Mouse (Mus musculus) heart, embryonic 16.5 days (tissue): ENCODE measurements around the gene Dscam. TPM values are rescaled to one million over a fixed set of nuclear protein-coding genes. Genes with fewer than 3 reads are reported as not detected.

Source experiments
- ATAC-seq: fragments of 200-750 bp; cut with Nextera tagmentation; replicated peaks from 2 replicates; pipeline ENCODE4 v1.8.0; 2017; ENCODE audit warnings: moderate number of reproducible peaks; ENCODE audit not compliant: insufficient read depth, low FRiP score; ENCODE audit errors: extremely low read depth
- H3K27ac ChIP-seq: fragments of 300-500 bp; sonication (generic); 2 replicates; pipeline ENCODE4 v1.5.1; 2014; ENCODE audit warnings: mild to moderate bottlenecking, low read length, control low read depth, moderate library complexity
- H3K27me3 ChIP-seq: fragments of 300-500 bp; sonication (generic); 2 replicates; pipeline ENCODE4 v1.6.1; 2014; ENCODE audit warnings: low read length, mixed read lengths; ENCODE audit not compliant: control insufficient read depth, insufficient read depth
- H3K36me3 ChIP-seq: fragments of 300-500 bp; sonication (generic); 2 replicates; pipeline ENCODE4 v1.6.1; 2014; ENCODE audit not compliant: control insufficient read depth, insufficient read depth
- H3K4me1 ChIP-seq: fragments of 300-500 bp; sonication (generic); 2 replicates; pipeline ENCODE4 v1.6.1; 2014; ENCODE audit warnings: low read length, mixed read lengths; ENCODE audit not compliant: control insufficient read depth, insufficient read depth
- H3K4me2 ChIP-seq: fragments of 300-500 bp; sonication (generic); 2 replicates; pipeline ENCODE4 v1.6.1; 2014; ENCODE audit warnings: low read depth, mild to moderate bottlenecking, control low read depth, low read length
- H3K4me3 ChIP-seq: fragments of 300-500 bp; sonication (generic); 2 replicates; pipeline ENCODE4 v1.5.1; 2014; ENCODE audit warnings: mild to moderate bottlenecking, control low read depth, low read length
- H3K9ac ChIP-seq: fragments of 300-500 bp; sonication (generic); 2 replicates; pipeline ENCODE4 v1.6.1; 2014; ENCODE audit warnings: low read length, control low read depth
- H3K9me3 ChIP-seq: fragments of 300-500 bp; sonication (generic); replicated peaks from 2 replicates; pipeline ENCODE4 v1.6.1; 2016; ENCODE audit warnings: low read length; ENCODE audit not compliant: control insufficient read depth
- WGBS: fragments of 180-500 bp; shearing (Covaris S2); extraction: QIAGEN DNeasy Blood & Tissue Kit; methylation state at CpG from one replicate; pipeline ENCODE4 v1.1.7; 2014; 5-methylcytosine and 5-hydroxymethylcytosine counted together
- polyA plus RNA-seq: library from polyadenylated mRNA; unstranded; fragments of >200 nt; fragmentation: Nextera tagmentation; extraction: Ambion mirVana; gene quantifications from 2 replicates; pipeline ENCODE4 v1.2.1, GENCODE M21; 2015

The Dscam gene
- polyA plus RNA-seq, 1 experiment from 2014 or later, result not detected

- ATAC-seq, result no peak
- Histone ChIP-seq H3K9me3 (no peaks in the 10 kb centered on the region), H3K27ac (no peak overlapping the region), H3K36me3 (no peaks in the 10 kb centered on the region), H3K4me2 (no peak overlapping the region), H3K9ac (no peak overlapping the region), H3K4me1 (no peaks in the 10 kb centered on the region), H3K4me3 (no peak overlapping the region), H3K27me3 (no peaks in the 10 kb centered on the region)
- 79% methylated on average over 1 of the region's 1 CpGs for WGBS
These were observed 75.1 kb downstream of the Dscam start for GRCm38 (mm10) chr16:97095496-97095895.

- no peak overlapping the region for H3K27ac ChIP-seq
- 42% methylated on average over 3 of the region's 3 CpGs for WGBS
- H3K4me1 ChIP-seq, result no peaks in the 10 kb centered on the region
- H3K4me2 ChIP-seq, result no peak overlapping the region
- H3K27me3 ChIP-seq, result no peaks in the 10 kb centered on the region
- ATAC-seq, result no peak
- no peaks in the 10 kb centered on the region for H3K9me3 ChIP-seq
- no peaks in the 10 kb centered on the region for H3K36me3 ChIP-seq
- H3K4me3 ChIP-seq, result no peak overlapping the region
- H3K9ac ChIP-seq, result no peak overlapping the region
These were observed 81.2 kb downstream of the Dscam start for GRCm38 (mm10) chr16:97089339-97089738.

- Histone ChIP-seq H3K4me3 (no peak overlapping the region), H3K27ac (no peak overlapping the region), H3K27me3 (no peaks in the 10 kb centered on the region), H3K9ac (no peak overlapping the region), H3K9me3 (no peaks in the 10 kb centered on the region), H3K4me1 (no peaks in the 10 kb centered on the region), H3K36me3 (no peaks in the 10 kb centered on the region), H3K4me2 (no peak overlapping the region)
- no peak for ATAC-seq
- WGBS, result 77% methylated on average over 2 of the region's 2 CpGs
These were observed 86.9 kb downstream of the Dscam start for GRCm38 (mm10) chr16:97083694-97084093.

GRCm38 (mm10) chr16:97075920-97076572, 94.5 kb downstream of the Dscam start:
- no peaks in the 10 kb centered on the region for H3K4me1 ChIP-seq
- no peak for ATAC-seq
- no peak overlapping the region for H3K4me2 ChIP-seq
- H3K4me3 ChIP-seq, result no peak overlapping the region
- 63% methylated on average over 4 of the region's 4 CpGs for WGBS
- H3K36me3 ChIP-seq, result no peaks in the 10 kb centered on the region
- no peak overlapping the region for H3K9ac ChIP-seq
- H3K27me3 ChIP-seq, result no peaks in the 10 kb centered on the region
- H3K27ac ChIP-seq, result no peak overlapping the region
- no peaks in the 10 kb centered on the region for H3K9me3 ChIP-seq

GRCm38 (mm10) chr16:97075137-97075902, 95.2 kb downstream of the Dscam start:
- H3K9ac ChIP-seq, result no peak overlapping the region
- H3K9me3 ChIP-seq, result no peaks in the 10 kb centered on the region
- no peaks in the 10 kb centered on the region for H3K36me3 ChIP-seq
- 58% methylated on average over 6 of the region's 6 CpGs for WGBS
- H3K27me3 ChIP-seq, result no peaks in the 10 kb centered on the region
- no peak overlapping the region for H3K27ac ChIP-seq
- no peak overlapping the region for H3K4me3 ChIP-seq
- H3K4me1 ChIP-seq, result no peaks in the 10 kb centered on the region
- H3K4me2 ChIP-seq, result no peak overlapping the region
- ATAC-seq, result no peak

GRCm38 (mm10) chr16:97073847-97074246, 96.7 kb downstream of the Dscam start:
- no peaks in the 10 kb centered on the region for H3K9me3 ChIP-seq
- 91% methylated on average over 1 of the region's 1 CpGs for WGBS

GRCm38 (mm10) chr16:97072624-97073023, 97.9 kb downstream of the Dscam start:
- no peak overlapping the region for H3K4me2 ChIP-seq
- no peaks in the 10 kb centered on the region for H3K27me3 ChIP-seq
- WGBS, result 88% methylated on average over 2 of the region's 2 CpGs
- no peak overlapping the region for H3K27ac ChIP-seq
- no peak overlapping the region for H3K4me3 ChIP-seq
- ATAC-seq, result no peak
- H3K36me3 ChIP-seq, result no peaks in the 10 kb centered on the region
- H3K4me1 ChIP-seq, result no peaks in the 10 kb centered on the region
- no peaks in the 10 kb centered on the region for H3K9me3 ChIP-seq
- no peak overlapping the region for H3K9ac ChIP-seq

More at GRCm38 (mm10) chr16:97073847-97074246, 96.7 kb downstream of the Dscam start:
- H3K9ac ChIP-seq, result no peak overlapping the region
- no peak overlapping the region for H3K27ac ChIP-seq
- H3K36me3 ChIP-seq, result no peaks in the 10 kb centered on the region
- no peak overlapping the region for H3K4me3 ChIP-seq
- no peaks in the 10 kb centered on the region for H3K4me1 ChIP-seq
- ATAC-seq, result no peak
- H3K4me2 ChIP-seq, result no peak overlapping the region
- no peaks in the 10 kb centered on the region for H3K27me3 ChIP-seq

GRCm38 (mm10) chr16:97066856-97067255, 103.7 kb downstream of the Dscam start:
- Histone ChIP-seq H3K4me1 (no peaks in the 10 kb centered on the region), H3K36me3 (no peaks in the 10 kb centered on the region), H3K4me3 (no peak overlapping the region), H3K9ac (no peak overlapping the region), H3K27me3 (no peaks in the 10 kb centered on the region), H3K27ac (no peak overlapping the region), H3K9me3 (no peaks in the 10 kb centered on the region), H3K4me2 (no peak overlapping the region)
- no peak for ATAC-seq
- WGBS, result 40% methylated on average over 4 of the region's 4 CpGs

- no peak for ATAC-seq
- WGBS, result 78% methylated on average over 3 of the region's 3 CpGs
- no peak overlapping the region for H3K27ac ChIP-seq
- H3K9me3 ChIP-seq, result no peaks in the 10 kb centered on the region
- H3K27me3 ChIP-seq, result no peaks in the 10 kb centered on the region
- H3K9ac ChIP-seq, result no peak overlapping the region
- H3K4me3 ChIP-seq, result no peak overlapping the region
- H3K4me1 ChIP-seq, result no peaks in the 10 kb centered on the region
- H3K4me2 ChIP-seq, result no peak overlapping the region
- H3K36me3 ChIP-seq, result no peaks in the 10 kb centered on the region
These were observed 108.3 kb downstream of the Dscam start for GRCm38 (mm10) chr16:97062207-97062606.
